Mouse (Mus musculus) bone marrow, adult 2 months (tissue): ENCODE measurements around the gene Stk10. TPM values are rescaled to one million over a fixed set of nuclear protein-coding genes. Genes with fewer than 3 reads are reported as not detected.
A peak's percentile ranks its signal among the peaks of the same experiment; 100 is the strongest.

ENCODE experiments used
- H3K27ac ChIP-seq: fragments of 200-500 bp; 2 replicates; pipeline ENCODE4 v1.5.1; 2012; ENCODE audit warnings: low read depth, mild to moderate bottlenecking, control low read depth, inconsistent platforms, low read length; ENCODE audit not compliant: control insufficient read depth, poor library complexity, insufficient read depth
- H3K4me1 ChIP-seq: fragments of 200-500 bp; 2 replicates; pipeline ENCODE4 v1.6.1; 2011; ENCODE audit warnings: low read length; ENCODE audit not compliant: control insufficient read depth, insufficient read depth
- H3K4me3 ChIP-seq: fragments of 200-500 bp; replicated peaks from 2 replicates; pipeline ENCODE3; 2011; ENCODE audit warnings: mild to moderate bottlenecking, low read depth, low read length, control low read depth; ENCODE audit not compliant: control insufficient read depth
- CTCF ChIP-seq: fragments of 200-500 bp; IDR thresholded peaks from 2 replicates; pipeline ENCODE4 v1.5.1; 2011; ENCODE audit warnings: low read length, control low read depth; ENCODE audit not compliant: control insufficient read depth, insufficient read depth
- POLR2A ChIP-seq: fragments of 200-500 bp; IDR thresholded peaks from 2 replicates; pipeline ENCODE4 v1.6.1; 2011; ENCODE audit warnings: low read depth, mild to moderate bottlenecking, control low read depth, low read length, borderline replicate concordance; ENCODE audit not compliant: control insufficient read depth
- WGBS: fragments of 180-500 bp; shearing (Covaris S2); methylation state at CpG from one replicate; pipeline ENCODE4 v1.1.7; 2018; 5-methylcytosine and 5-hydroxymethylcytosine counted together
- polyA plus RNA-seq: library from polyadenylated mRNA; stranded (reverse); fragments of >200 nt; gene quantifications from 2 replicates; pipeline ENCODE4 v1.2.4, GENCODE M21; 2011; ENCODE audit warnings: low replicate concordance; ENCODE audit not compliant: missing spikeins, insufficient read depth, insufficient read length

Gene Stk10
- polyA plus RNA-seq, 1 experiment: 23.9 TPM

DNA sequence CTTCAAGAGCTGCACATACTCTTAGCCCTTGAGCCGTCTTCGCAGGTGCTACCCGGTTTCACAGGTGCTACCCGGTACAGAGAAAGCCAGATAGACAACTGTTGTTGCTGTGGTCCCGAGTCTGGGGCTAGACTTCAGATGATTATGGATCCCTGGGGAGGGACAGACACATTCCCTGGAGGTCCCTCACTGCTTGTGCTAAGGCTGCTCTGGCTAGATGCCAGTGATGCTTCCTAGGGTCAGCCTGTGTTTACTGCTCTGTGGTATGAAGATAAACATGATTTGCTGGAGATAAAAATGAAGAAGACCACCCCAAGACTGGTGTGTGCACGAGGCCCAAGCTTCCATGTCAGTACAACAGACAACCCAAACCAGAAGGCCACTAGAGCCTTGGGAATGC lies 10.9 kb downstream of the Stk10 start:
- 72% methylated on average over 6 of the region's 6 CpGs for WGBS
- Histone ChIP-seq H3K4me3 (no peak overlapping the region), H3K4me1 (peaks cover 22% of the 10 kb centered on the region), H3K27ac (peak overlapping the region; percentile 43)
- no peak for TF ChIP-seq CTCF
- TF ChIP-seq POLR2A: no peak

DNA sequence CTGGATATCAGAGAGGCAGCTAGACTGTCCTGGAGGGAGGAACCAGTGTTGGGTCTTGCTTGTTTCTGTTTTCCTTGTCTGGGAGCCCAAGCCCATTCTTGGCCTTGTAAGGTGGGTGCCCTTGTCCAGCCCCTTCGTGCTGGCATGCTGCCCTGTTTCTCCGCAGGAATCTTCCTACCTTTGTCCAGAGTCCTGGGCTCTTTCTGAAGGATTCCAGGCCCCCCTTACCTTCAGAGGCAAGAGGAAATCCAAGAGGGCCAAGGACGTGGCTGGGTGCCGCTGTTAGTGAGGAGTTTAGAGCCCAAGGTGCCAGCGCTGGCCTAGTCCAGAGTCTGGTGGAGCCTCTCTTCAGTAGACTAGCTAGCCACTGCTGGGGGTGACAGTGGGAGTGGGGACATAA lies 11.4 kb downstream of the Stk10 start:
- peaks cover 21% of the 10 kb centered on the region for H3K4me1 ChIP-seq
- TF ChIP-seq POLR2A (no peak), CTCF (no peak)
- no peak overlapping the region for H3K4me3 ChIP-seq
- 83% methylated on average over 5 of the region's 5 CpGs for WGBS
- 0 out of 2 replicates have a peak overlapping the region, but pooled peaks have one; percentile 10 for H3K27ac ChIP-seq

GRCm38 (mm10) chr11:32545605-32546004 lies 12.5 kb downstream of the Stk10 start:
- TF ChIP-seq POLR2A (no peak), CTCF (no peak)
- no peak overlapping the region for H3K27ac ChIP-seq
- H3K4me1 ChIP-seq: peaks cover 21% of the 10 kb centered on the region
- WGBS: 87% methylated on average over 12 of the region's 12 CpGs
- H3K4me3 ChIP-seq: no peak overlapping the region

DNA sequence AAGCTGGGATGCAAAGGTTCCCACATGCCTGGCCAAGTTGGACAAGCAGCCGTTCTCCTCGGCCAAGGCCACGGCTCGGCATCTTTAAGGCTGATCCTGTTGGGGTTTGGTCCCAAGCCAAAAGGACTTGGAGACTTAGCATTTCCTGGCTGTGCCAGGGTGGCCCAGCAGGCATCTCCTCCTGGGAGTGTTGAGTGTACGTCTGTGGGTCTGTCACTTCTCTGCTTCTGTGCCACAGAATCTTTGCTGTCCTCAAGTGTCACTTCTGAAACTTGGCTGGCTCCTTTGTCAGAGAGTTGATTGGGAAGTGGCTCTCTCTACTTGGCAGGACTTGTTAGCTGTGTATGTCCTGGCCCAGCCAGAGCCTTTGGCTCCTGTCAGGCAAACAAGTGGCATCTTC lies 13.4 kb downstream of the Stk10 start:
- TF ChIP-seq POLR2A (no peak), CTCF (no peak)
- no peak overlapping the region for H3K27ac ChIP-seq

GRCm38 (mm10) chr11:32547391-32547947 lies 14.4 kb downstream of the Stk10 start:
- no peak for TF ChIP-seq CTCF
- no peak for TF ChIP-seq POLR2A
- Histone ChIP-seq H3K27ac (no peak overlapping the region), H3K4me1 (peaks cover 20% of the 10 kb centered on the region), H3K4me3 (no peak overlapping the region)
- 76% methylated on average over 10 of the region's 10 CpGs for WGBS

More for the DNA sequence above, 13.4 kb downstream of the Stk10 start:
- Histone ChIP-seq H3K4me1 (peaks cover 19% of the 10 kb centered on the region), H3K4me3 (no peak overlapping the region)
- WGBS: 66% methylated on average over 5 of the region's 5 CpGs

DNA sequence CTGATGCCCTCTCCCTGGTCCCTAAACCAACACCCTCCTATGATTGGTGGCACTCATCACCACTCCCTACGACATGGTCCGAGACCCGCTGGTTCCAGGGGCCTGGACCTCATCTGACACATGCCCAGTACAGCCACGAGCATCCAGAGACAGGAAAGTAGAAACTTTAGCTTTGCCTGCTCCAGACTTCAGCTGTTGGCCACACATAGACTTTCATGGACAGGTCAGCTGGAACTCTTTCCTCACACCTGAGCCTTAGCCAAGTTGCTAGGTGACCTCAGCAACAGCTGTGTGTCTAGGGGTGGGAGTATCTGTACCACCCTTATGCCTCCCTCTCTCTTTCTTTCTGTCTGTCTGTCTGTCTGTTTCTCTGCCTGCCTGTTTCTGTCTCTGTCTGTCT lies 15.1 kb downstream of the Stk10 start:
- TF ChIP-seq POLR2A: no peak
- no peak for TF ChIP-seq CTCF
- WGBS: 89% methylated on average over 4 of the region's 4 CpGs
- Histone ChIP-seq H3K27ac (no peak overlapping the region; the same call in 1 of the 2 replicates), H3K4me3 (no peak overlapping the region), H3K4me1 (peaks cover 22% of the 10 kb centered on the region)

GRCm38 (mm10) chr11:32549236-32549635 lies 16.1 kb downstream of the Stk10 start:
- no peak for TF ChIP-seq POLR2A
- TF ChIP-seq CTCF: no peak
- peaks cover 17% of the 10 kb centered on the region for H3K4me1 ChIP-seq
- 83% methylated on average over 6 of the region's 6 CpGs for WGBS
- no peak overlapping the region for H3K4me3 ChIP-seq
- no peak overlapping the region for H3K27ac ChIP-seq

GRCm38 (mm10) chr11:32550102-32550501 lies 17.0 kb downstream of the Stk10 start:
- 54% methylated on average over 4 of the region's 4 CpGs for WGBS
- Histone ChIP-seq H3K4me1 (peaks cover 16% of the 10 kb centered on the region), H3K27ac (no peak overlapping the region), H3K4me3 (no peak overlapping the region)
- no peak for TF ChIP-seq POLR2A
- TF ChIP-seq CTCF: no peak

GRCm38 (mm10) chr11:32551056-32551455 lies 18.0 kb downstream of the Stk10 start:
- no peak overlapping the region for H3K4me3 ChIP-seq
- no peak overlapping the region for H3K27ac ChIP-seq
- 90% methylated on average over 4 of the region's 4 CpGs for WGBS
- peaks cover 18% of the 10 kb centered on the region for H3K4me1 ChIP-seq
- no peak for TF ChIP-seq POLR2A
- no peak for TF ChIP-seq CTCF
